Mouse (Mus musculus): ENCODE data around the gene Hdac6. TPM values are rescaled to one million over a fixed set of nuclear protein-coding genes. Genes with fewer than 3 reads are reported as not detected.

Gene Hdac6
- 28.7 and 51.3 TPM in 2 replicates for polyA plus RNA-seq (2014; fragmentation: Nextera tagmentation; extraction: Ambion mirVana)

GRCm38 (mm10) chrX:7947108-7947899 is at the start of gene Hdac6:
Hdac6 (minus strand) TSS chrX:7947889.
- Histone ChIP-seq H3K9ac (ENCODE audit: low read depth, low read length) (peak within 1 kb of the TSS; percentile 58), H3K27ac (ENCODE audit: low read depth, low read length) (peak within 1 kb of the TSS; percentile 2; the same call in 1 of the 2 replicates), H3K4me2 (replicated peaks; ENCODE audit: low read depth, low read length) (peak within 1 kb of the TSS; percentile 47), H3K9me3 (ENCODE audit: control insufficient read depth, low read length) (no peaks in the 10 kb centered on the region), H3K27me3 (ENCODE audit: control insufficient read depth, insufficient read depth, low read length) (no peaks in the 10 kb centered on the region), H3K4me3 (ENCODE audit: low read length) (peak within 1 kb of the TSS; percentile 49), H3K36me3 (ENCODE audit: control insufficient read depth, insufficient read depth, low read length) (no peaks in the 10 kb centered on the region), H3K4me1 (ENCODE audit: control insufficient read depth, insufficient read depth, low read length) (no peaks in the 10 kb centered on the region)
- ATAC-seq (ENCODE audit: low FRiP score, low TSS enrichment) = peak; percentile 53
- WGBS = 32% methylated on average over 35 of the region's 37 CpGs

GRCm38 (mm10) chrX:7993068-7993735 is 45.5 kb upstream of the Hdac6 start:
- H3K9me3 ChIP-seq (ENCODE audit: control insufficient read depth, low read length) = no peaks in the 10 kb centered on the region
- WGBS = 77% methylated on average over 10 of the region's 10 CpGs
- no peak overlapping the region for H3K4me2 ChIP-seq (replicated peaks; ENCODE audit: low read depth, low read length)
- no peaks in the 10 kb centered on the region for H3K4me1 ChIP-seq (ENCODE audit: control insufficient read depth, insufficient read depth, low read length)
- no peak overlapping the region for H3K27ac ChIP-seq (ENCODE audit: low read depth, low read length)
- H3K4me3 ChIP-seq (ENCODE audit: low read length) = no peak overlapping the region
- no peaks in the 10 kb centered on the region for H3K36me3 ChIP-seq (ENCODE audit: control insufficient read depth, insufficient read depth, low read length)
- no peaks in the 10 kb centered on the region for H3K27me3 ChIP-seq (ENCODE audit: control insufficient read depth, insufficient read depth, low read length)
- H3K9ac ChIP-seq (ENCODE audit: low read depth, low read length) = no peak overlapping the region
- no peak for ATAC-seq (ENCODE audit: low FRiP score, low TSS enrichment)

- Histone ChIP-seq H3K9me3 (ENCODE audit: control insufficient read depth, low read length) (no peaks in the 10 kb centered on the region), H3K9ac (ENCODE audit: low read depth, low read length) (no peak overlapping the region), H3K4me2 (replicated peaks; ENCODE audit: low read depth, low read length) (no peak overlapping the region), H3K36me3 (ENCODE audit: control insufficient read depth, insufficient read depth, low read length) (no peaks in the 10 kb centered on the region), H3K4me3 (ENCODE audit: low read length) (no peak overlapping the region), H3K4me1 (ENCODE audit: control insufficient read depth, insufficient read depth, low read length) (no peaks in the 10 kb centered on the region), H3K27me3 (ENCODE audit: control insufficient read depth, insufficient read depth, low read length) (no peaks in the 10 kb centered on the region), H3K27ac (ENCODE audit: low read depth, low read length) (no peak overlapping the region)
- 60% methylated on average over 8 of the region's 8 CpGs for WGBS
- no peak for ATAC-seq (ENCODE audit: low FRiP score, low TSS enrichment)
These were observed 44.8 kb upstream of the Hdac6 start for GRCm38 (mm10) chrX:7992379-7993067.

DNA sequence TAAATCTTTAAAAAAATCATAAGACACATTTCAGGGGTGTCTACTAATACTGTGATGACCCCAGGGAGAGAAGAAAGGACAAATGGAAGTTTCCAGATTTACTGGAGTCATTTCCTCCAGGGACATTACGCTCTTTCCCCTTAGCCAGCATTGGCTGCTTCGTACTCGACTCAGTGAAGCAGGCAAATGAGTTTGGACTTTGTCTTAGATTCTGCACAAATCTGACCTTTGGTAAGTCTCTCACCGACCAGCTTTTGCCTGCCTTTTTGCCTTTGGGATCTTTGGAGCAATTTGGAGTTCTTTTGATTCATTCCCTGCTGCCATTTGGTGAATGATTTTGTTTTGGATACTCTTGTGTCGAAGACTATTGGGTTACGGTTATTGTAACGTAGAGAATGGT is 33.7 kb upstream of the Hdac6 start:
- Histone ChIP-seq H3K4me1 (ENCODE audit: control insufficient read depth, insufficient read depth, low read length) (no peaks in the 10 kb centered on the region), H3K9ac (ENCODE audit: low read depth, low read length) (no peak overlapping the region), H3K36me3 (ENCODE audit: control insufficient read depth, insufficient read depth, low read length) (no peaks in the 10 kb centered on the region), H3K27ac (ENCODE audit: low read depth, low read length) (no peak overlapping the region), H3K4me3 (ENCODE audit: low read length) (no peak overlapping the region), H3K27me3 (ENCODE audit: control insufficient read depth, insufficient read depth, low read length) (no peaks in the 10 kb centered on the region), H3K9me3 (ENCODE audit: control insufficient read depth, low read length) (no peaks in the 10 kb centered on the region), H3K4me2 (replicated peaks; ENCODE audit: low read depth, low read length) (no peak overlapping the region)
- no peak for ATAC-seq (ENCODE audit: low FRiP score, low TSS enrichment)
- WGBS = 82% methylated on average over 7 of the region's 7 CpGs

- no peak for ATAC-seq (ENCODE audit: low FRiP score, low TSS enrichment)
- H3K4me1 ChIP-seq (ENCODE audit: control insufficient read depth, insufficient read depth, low read length) = no peaks in the 10 kb centered on the region
- 91% methylated on average over 11 of the region's 11 CpGs for WGBS
These were observed 30.2 kb upstream of the Hdac6 start, which contains the start of gene Gata1 for GRCm38 (mm10) chrX:7977892-7978291. Gata1 (minus strand) TSS chrX:7978071.

GRCm38 (mm10) chrX:7971292-7971691 is 23.6 kb upstream of the Hdac6 start:
- WGBS = 77% methylated on average over 4 of the region's 4 CpGs
- no peaks in the 10 kb centered on the region for H3K27me3 ChIP-seq (ENCODE audit: control insufficient read depth, insufficient read depth, low read length)

More at GRCm38 (mm10) chrX:7977892-7978291, 30.2 kb upstream of the Hdac6 start, which contains the start of gene Gata1:
- H3K36me3 ChIP-seq (ENCODE audit: control insufficient read depth, insufficient read depth, low read length) = no peaks in the 10 kb centered on the region
- H3K9ac ChIP-seq (ENCODE audit: low read depth, low read length) = no peak within 1 kb of the TSS
- H3K4me3 ChIP-seq (ENCODE audit: low read length) = no peak within 1 kb of the TSS
- H3K27me3 ChIP-seq (ENCODE audit: control insufficient read depth, insufficient read depth, low read length) = no peaks in the 10 kb centered on the region
- no peaks in the 10 kb centered on the region for H3K9me3 ChIP-seq (ENCODE audit: control insufficient read depth, low read length)
- no peak within 1 kb of the TSS for H3K4me2 ChIP-seq (replicated peaks; ENCODE audit: low read depth, low read length)
- H3K27ac ChIP-seq (ENCODE audit: low read depth, low read length) = no peak within 1 kb of the TSS

DNA sequence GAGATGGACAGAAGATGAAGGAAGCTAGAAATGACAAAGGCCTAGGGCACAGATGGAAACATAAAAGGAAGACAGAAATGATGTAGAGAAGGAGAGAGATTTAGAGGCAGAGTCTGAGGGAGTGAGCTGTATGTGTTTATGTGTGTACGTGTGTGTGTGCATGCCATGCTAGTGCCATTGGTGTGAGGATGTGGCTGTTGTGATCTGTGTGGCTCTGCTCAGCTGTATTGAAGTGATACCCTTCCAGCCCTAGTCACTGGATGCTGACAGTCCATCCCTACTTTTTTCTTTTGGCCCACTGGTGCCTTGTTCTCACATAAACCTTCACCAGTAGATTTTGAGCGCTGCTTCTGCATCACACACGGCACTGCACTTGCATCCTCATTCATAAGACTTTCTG is 21.2 kb upstream of the Hdac6 start:
- H3K36me3 ChIP-seq (ENCODE audit: control insufficient read depth, insufficient read depth, low read length) = no peaks in the 10 kb centered on the region
- no peak overlapping the region for H3K4me2 ChIP-seq (replicated peaks; ENCODE audit: low read depth, low read length)
- H3K27ac ChIP-seq (ENCODE audit: low read depth, low read length) = no peak overlapping the region
- 89% methylated on average over 3 of the region's 3 CpGs for WGBS
- H3K4me3 ChIP-seq (ENCODE audit: low read length) = no peak overlapping the region
- H3K27me3 ChIP-seq (ENCODE audit: control insufficient read depth, insufficient read depth, low read length) = no peaks in the 10 kb centered on the region
- H3K9me3 ChIP-seq (ENCODE audit: control insufficient read depth, low read length) = no peaks in the 10 kb centered on the region
- H3K9ac ChIP-seq (ENCODE audit: low read depth, low read length) = no peak overlapping the region
- H3K4me1 ChIP-seq (ENCODE audit: control insufficient read depth, insufficient read depth, low read length) = no peaks in the 10 kb centered on the region
- ATAC-seq (ENCODE audit: low FRiP score, low TSS enrichment) = no peak

More at GRCm38 (mm10) chrX:7971292-7971691, 23.6 kb upstream of the Hdac6 start:
- no peak for ATAC-seq (ENCODE audit: low FRiP score, low TSS enrichment)
- no peak overlapping the region for H3K4me3 ChIP-seq (ENCODE audit: low read length)
- H3K9ac ChIP-seq (ENCODE audit: low read depth, low read length) = no peak overlapping the region
- no peak overlapping the region for H3K27ac ChIP-seq (ENCODE audit: low read depth, low read length)
- no peaks in the 10 kb centered on the region for H3K36me3 ChIP-seq (ENCODE audit: control insufficient read depth, insufficient read depth, low read length)
- no peaks in the 10 kb centered on the region for H3K4me1 ChIP-seq (ENCODE audit: control insufficient read depth, insufficient read depth, low read length)
- no peak overlapping the region for H3K4me2 ChIP-seq (replicated peaks; ENCODE audit: low read depth, low read length)
- no peaks in the 10 kb centered on the region for H3K9me3 ChIP-seq (ENCODE audit: control insufficient read depth, low read length)

GRCm38 (mm10) chrX:7968226-7968625 is 20.5 kb upstream of the Hdac6 start:
- no peak overlapping the region for H3K4me2 ChIP-seq (replicated peaks; ENCODE audit: low read depth, low read length)
- WGBS = 83% methylated on average over 8 of the region's 8 CpGs
- H3K36me3 ChIP-seq (ENCODE audit: control insufficient read depth, insufficient read depth, low read length) = no peaks in the 10 kb centered on the region
- H3K9me3 ChIP-seq (ENCODE audit: control insufficient read depth, low read length) = no peaks in the 10 kb centered on the region
- ATAC-seq (ENCODE audit: low FRiP score, low TSS enrichment) = no peak
- no peaks in the 10 kb centered on the region for H3K4me1 ChIP-seq (ENCODE audit: control insufficient read depth, insufficient read depth, low read length)
- H3K27ac ChIP-seq (ENCODE audit: low read depth, low read length) = no peak overlapping the region
- H3K27me3 ChIP-seq (ENCODE audit: control insufficient read depth, insufficient read depth, low read length) = no peaks in the 10 kb centered on the region
- no peak overlapping the region for H3K4me3 ChIP-seq (ENCODE audit: low read length)
- no peak overlapping the region for H3K9ac ChIP-seq (ENCODE audit: low read depth, low read length)

Measured in kidney, embryonic 14.5 days (tissue).